Mouse (Mus musculus): ENCODE data around the gene Cldn15. TPM values are rescaled to one million over a fixed set of nuclear protein-coding genes. Genes with fewer than 3 reads are reported as not detected.
"Not testable (repeated sequence)": the region's sequence is repeated elsewhere in the genome, so short reads cannot be mapped to it uniquely, and the experiment has no call there.

Cldn15 gene
- total and polyA plus RNA-seq, 2 experiments from 2014 or later = 0.24 TPM; not detected in 1

DNA sequence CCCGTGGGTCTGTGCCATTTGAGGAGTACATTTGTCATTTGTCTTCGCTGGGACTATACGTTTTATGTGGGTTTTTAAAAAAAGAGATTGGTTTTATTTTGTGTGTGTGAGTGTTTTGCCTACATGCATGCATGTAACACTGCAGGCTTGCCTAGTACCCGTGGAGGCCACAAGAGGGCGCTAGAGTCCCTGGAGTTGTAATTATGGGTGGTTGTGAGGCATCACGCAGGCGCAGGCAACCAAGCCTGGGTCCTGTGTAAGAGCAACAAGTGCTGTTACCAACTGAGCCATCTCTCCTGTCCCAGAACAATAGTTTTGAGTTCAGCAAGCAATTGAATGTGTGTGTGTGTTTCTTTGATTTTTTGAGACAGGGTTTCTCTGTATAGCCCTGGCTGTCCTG is 27.1 kb upstream of the Cldn15 start:
- H3K4me3 ChIP-seq (ENCODE audit: low read length) = no peak overlapping the region
- H3K27ac ChIP-seq = no peak overlapping the region
- DNase-seq (ENCODE audit: low spot score) (no peak), ATAC-seq (no peak)
- TF ChIP-seq CTCF (IDR thresholded peaks at IDR 0.05; ENCODE audit: low read depth) = peak; percentile 51
- 65% methylated on average over 7 of the region's 7 CpGs for WGBS
- no peaks in the 10 kb centered on the region for H3K36me3 ChIP-seq (ENCODE audit: insufficient read depth, low read length)
- no peak overlapping the region for H3K9ac ChIP-seq (replicated peaks; ENCODE audit: low read length)
- H3K9me3 ChIP-seq (ENCODE audit: low read length) = no peaks in the 10 kb centered on the region
- no peaks in the 10 kb centered on the region for H3K27me3 ChIP-seq (ENCODE audit: insufficient read depth, low read length)
- no peaks in the 10 kb centered on the region for H3K4me1 ChIP-seq (ENCODE audit: insufficient read depth, low read length)
- H3K4me2 ChIP-seq (ENCODE audit: low read depth, low read length) = no peak overlapping the region

GRCm38 (mm10) chr5:136940029-136940428 is 26.4 kb upstream of the Cldn15 start:
- not testable (repeated sequence) for DNase-seq (ENCODE audit: low spot score); H3K27ac ChIP-seq; H3K27me3 ChIP-seq (ENCODE audit: insufficient read depth, low read length); ATAC-seq; H3K4me3 ChIP-seq (ENCODE audit: low read length); H3K4me1 ChIP-seq (ENCODE audit: insufficient read depth, low read length); H3K4me2 ChIP-seq (ENCODE audit: low read depth, low read length); H3K9ac ChIP-seq (replicated peaks; ENCODE audit: low read length); H3K9me3 ChIP-seq (ENCODE audit: low read length); H3K36me3 ChIP-seq (ENCODE audit: insufficient read depth, low read length)
- WGBS = 81% methylated on average over 6 of the region's 6 CpGs

GRCm38 (mm10) chr5:136940845-136941560 is 25.4 kb upstream of the Cldn15 start:
- Histone ChIP-seq H3K27me3 (ENCODE audit: insufficient read depth, low read length) (no peaks in the 10 kb centered on the region), H3K9ac (replicated peaks; ENCODE audit: low read length) (no peak overlapping the region), H3K9me3 (ENCODE audit: low read length) (no peaks in the 10 kb centered on the region), H3K4me2 (ENCODE audit: low read depth, low read length) (no peak overlapping the region), H3K4me1 (ENCODE audit: insufficient read depth, low read length) (no peaks in the 10 kb centered on the region), H3K27ac (no peak overlapping the region), H3K4me3 (ENCODE audit: low read length) (no peak overlapping the region), H3K36me3 (ENCODE audit: insufficient read depth, low read length) (no peaks in the 10 kb centered on the region)
- no peak for DNase-seq (ENCODE audit: low spot score)
- no peak for ATAC-seq
- TF ChIP-seq CTCF (IDR thresholded peaks at IDR 0.05; ENCODE audit: low read depth) = no peak
- WGBS = 88% methylated on average over 12 of the region's 12 CpGs

DNA sequence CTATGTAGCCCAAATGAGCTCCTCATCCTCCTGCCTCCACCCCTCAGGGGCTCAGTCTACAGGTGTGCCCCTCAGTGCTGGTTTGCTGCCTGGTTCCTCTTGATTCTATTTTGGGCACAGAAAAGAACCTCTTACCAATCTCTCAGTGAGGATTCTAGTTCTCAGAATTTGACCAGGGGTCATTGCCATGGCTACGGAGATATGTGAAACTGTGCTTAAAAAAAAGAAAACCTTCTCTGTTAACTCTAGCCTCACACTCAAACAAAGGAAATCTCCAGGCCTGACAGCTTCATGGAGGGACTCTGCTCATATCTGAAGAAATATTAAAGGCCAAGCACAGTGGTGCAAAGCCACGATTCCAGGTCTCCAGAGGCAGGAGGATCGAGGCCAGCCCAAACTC is 23.6 kb upstream of the Cldn15 start:
- no peak overlapping the region for H3K4me2 ChIP-seq (ENCODE audit: low read depth, low read length)
- H3K36me3 ChIP-seq (ENCODE audit: insufficient read depth, low read length) = no peaks in the 10 kb centered on the region
- ATAC-seq = no peak
- H3K4me3 ChIP-seq (ENCODE audit: low read length) = no peak overlapping the region
- peak; percentile 30 for DNase-seq (ENCODE audit: low spot score)
- 76% methylated on average over 3 of the region's 3 CpGs for WGBS
- H3K27ac ChIP-seq = no peak overlapping the region
- no peaks in the 10 kb centered on the region for H3K4me1 ChIP-seq (ENCODE audit: insufficient read depth, low read length)
- no peak overlapping the region for H3K9ac ChIP-seq (replicated peaks; ENCODE audit: low read length)
- H3K9me3 ChIP-seq (ENCODE audit: low read length) = no peaks in the 10 kb centered on the region
- no peaks in the 10 kb centered on the region for H3K27me3 ChIP-seq (ENCODE audit: insufficient read depth, low read length)
- TF ChIP-seq CTCF (IDR thresholded peaks at IDR 0.05; ENCODE audit: low read depth) = no peak

- TF ChIP-seq CTCF (IDR thresholded peaks at IDR 0.05; ENCODE audit: low read depth) = no peak
- H3K36me3 ChIP-seq (ENCODE audit: insufficient read depth, low read length) = no peaks in the 10 kb centered on the region
- DNase-seq (ENCODE audit: low spot score) = no peak
- H3K27me3 ChIP-seq (ENCODE audit: insufficient read depth, low read length) = no peaks in the 10 kb centered on the region
- no peak overlapping the region for H3K9ac ChIP-seq (replicated peaks; ENCODE audit: low read length)
- H3K9me3 ChIP-seq (ENCODE audit: low read length) = no peaks in the 10 kb centered on the region
- no peak for ATAC-seq
- WGBS = 84% methylated on average over 2 of the region's 2 CpGs
- no peak overlapping the region for H3K4me2 ChIP-seq (ENCODE audit: low read depth, low read length)
- no peak overlapping the region for H3K27ac ChIP-seq
- no peaks in the 10 kb centered on the region for H3K4me1 ChIP-seq (ENCODE audit: insufficient read depth, low read length)
- H3K4me3 ChIP-seq (ENCODE audit: low read length) = no peak overlapping the region
These were observed 23.0 kb upstream of the Cldn15 start for GRCm38 (mm10) chr5:136943382-136943781.

DNA sequence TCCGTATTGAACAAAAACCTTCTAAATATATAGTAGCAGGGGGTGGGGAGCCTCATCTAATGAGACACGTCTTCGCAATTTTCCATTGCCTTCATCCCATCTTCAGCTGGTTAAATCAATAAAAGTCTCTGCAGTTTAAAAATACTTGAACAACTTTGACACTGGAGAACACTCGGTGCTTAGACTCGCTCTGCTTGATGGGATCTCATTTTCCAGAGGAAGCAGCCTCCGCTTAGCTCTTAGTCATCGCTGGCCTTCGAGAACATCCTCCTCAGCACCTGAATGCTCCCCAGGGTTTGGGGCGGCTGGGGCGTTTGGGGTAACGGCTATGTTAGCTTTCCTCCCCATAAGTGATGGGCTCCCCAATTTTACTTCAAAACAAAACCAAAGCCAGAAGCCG is 21.3 kb upstream of the Cldn15 start:
- 79% methylated on average over 12 of the region's 12 CpGs for WGBS
- DNase-seq (ENCODE audit: low spot score) (no peak), ATAC-seq (no peak)
- Histone ChIP-seq H3K36me3 (ENCODE audit: insufficient read depth, low read length) (no peaks in the 10 kb centered on the region), H3K4me2 (ENCODE audit: low read depth, low read length) (no peak overlapping the region), H3K27ac (no peak overlapping the region), H3K9ac (replicated peaks; ENCODE audit: low read length) (no peak overlapping the region), H3K4me3 (ENCODE audit: low read length) (no peak overlapping the region), H3K9me3 (ENCODE audit: low read length) (no peaks in the 10 kb centered on the region), H3K4me1 (ENCODE audit: insufficient read depth, low read length) (no peaks in the 10 kb centered on the region), H3K27me3 (ENCODE audit: insufficient read depth, low read length) (no peaks in the 10 kb centered on the region)
- no peak for TF ChIP-seq CTCF (IDR thresholded peaks at IDR 0.05; ENCODE audit: low read depth)

DNA sequence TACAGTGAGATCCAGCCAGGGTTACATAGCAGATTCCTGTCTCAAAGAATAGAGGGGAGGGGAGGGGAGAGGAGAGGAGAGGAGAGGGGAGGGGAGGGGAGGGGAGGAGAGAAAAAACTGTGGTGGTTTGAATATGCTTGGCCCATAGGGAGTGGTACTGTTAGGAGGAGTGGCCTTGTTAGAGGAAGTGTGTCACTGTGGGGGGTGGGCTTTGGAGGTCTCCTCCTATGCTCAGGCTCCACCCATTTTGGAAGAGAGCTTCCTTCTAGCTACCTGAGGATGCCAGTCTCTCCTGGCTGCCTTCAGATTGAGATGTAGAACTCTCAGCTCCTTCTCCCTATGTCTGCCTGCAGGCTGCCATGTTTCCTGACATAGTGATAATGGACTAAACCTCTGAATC is 18.5 kb upstream of the Cldn15 start:
- H3K4me2 ChIP-seq (ENCODE audit: low read depth, low read length) = no peak overlapping the region
- no peak overlapping the region for H3K4me3 ChIP-seq (ENCODE audit: low read length)
- H3K27me3 ChIP-seq (ENCODE audit: insufficient read depth, low read length) = no peaks in the 10 kb centered on the region
- ATAC-seq = no peak
- H3K27ac ChIP-seq = no peak overlapping the region
- no peaks in the 10 kb centered on the region for H3K9me3 ChIP-seq (ENCODE audit: low read length)
- TF ChIP-seq CTCF (IDR thresholded peaks at IDR 0.05; ENCODE audit: low read depth) = no peak
- no peaks in the 10 kb centered on the region for H3K4me1 ChIP-seq (ENCODE audit: insufficient read depth, low read length)
- H3K36me3 ChIP-seq (ENCODE audit: insufficient read depth, low read length) = no peaks in the 10 kb centered on the region
- H3K9ac ChIP-seq (replicated peaks; ENCODE audit: low read length) = no peak overlapping the region
- no peak for DNase-seq (ENCODE audit: low spot score)

- H3K9ac ChIP-seq (replicated peaks; ENCODE audit: low read length); H3K36me3 ChIP-seq (ENCODE audit: insufficient read depth, low read length); H3K9me3 ChIP-seq (ENCODE audit: low read length); DNase-seq (ENCODE audit: low spot score); H3K4me1 ChIP-seq (ENCODE audit: insufficient read depth, low read length); H3K4me3 ChIP-seq (ENCODE audit: low read length); H3K27ac ChIP-seq; H3K4me2 ChIP-seq (ENCODE audit: low read depth, low read length); ATAC-seq; H3K27me3 ChIP-seq (ENCODE audit: insufficient read depth, low read length): not testable (repeated sequence)
- WGBS = 75% methylated on average over 14 of the region's 14 CpGs
These were observed 16.7 kb upstream of the Cldn15 start for GRCm38 (mm10) chr5:136949551-136950336.

Data from hindbrain, postnatal 0 days (tissue).